In the genomic region with DNA sequence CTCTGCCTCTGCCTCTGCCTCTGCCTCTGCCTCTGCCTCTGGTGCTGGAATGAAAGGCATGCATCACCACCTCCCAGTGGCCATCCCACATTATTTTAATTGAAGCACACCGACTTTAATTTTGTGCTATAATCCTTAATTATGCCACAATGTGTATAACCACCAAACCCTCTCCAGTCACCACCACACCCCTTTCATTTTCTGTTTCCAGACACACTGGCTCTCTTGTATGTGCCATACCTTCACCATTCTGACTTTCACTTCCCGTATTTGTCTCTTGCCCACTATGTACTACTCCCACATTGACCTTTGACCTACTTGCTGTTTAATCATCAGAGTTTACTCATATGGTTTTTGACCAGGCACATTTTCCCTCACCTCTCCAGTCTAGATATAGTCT, we compare ENCODE assay signal across 16 mouse cellular contexts. TPM values are rescaled to one million over a fixed set of nuclear protein-coding genes. Genes with fewer than 3 reads are reported as not detected.
DNase-seq lines count a peak whose midpoint lies in the region; ATAC-seq lines count a peak whose summit lies in the region.
"Had no signal": no experiment of that assay in that cellular context is flagged by ENCODE, and none has a peak within 500 bp of the region (broad histone marks: within the 10 kb centered on the region; RNA-seq: fewer than 3 reads in every experiment).

No protein-coding gene starts in this region.

- H3K4me2 ChIP-seq in embryonic facial prominence, embryonic 15.5 days (replicated peaks): no peak overlapping the region
- H3K4me2 ChIP-seq: forebrain, embryonic 13.5 days; liver, embryonic 15.5 days had no signal

- H3K9me3 ChIP-seq in embryonic facial prominence, embryonic 15.5 days (replicated peaks): no peaks in the 10 kb centered on the region
- no peaks in the 10 kb centered on the region for H3K9me3 ChIP-seq in embryonic facial prominence, embryonic 10.5 days
- H3K9me3 ChIP-seq: forebrain, embryonic 13.5 days; liver, embryonic 15.5 days; midbrain, embryonic 10.5 days had no signal

- peak overlapping the region; percentile 17 for H3K27ac ChIP-seq in embryonic facial prominence, embryonic 15.5 days (replicated peaks)
- no peak overlapping the region for H3K27ac ChIP-seq in embryonic facial prominence, embryonic 10.5 days (replicated peaks)
- H3K27ac ChIP-seq: forebrain, embryonic 13.5 days; kidney, postnatal 0 days; liver, embryonic 15.5 days; midbrain, embryonic 10.5 days had no signal

- H3K9ac ChIP-seq in embryonic facial prominence, embryonic 15.5 days: no peak overlapping the region
- H3K9ac ChIP-seq: forebrain, embryonic 13.5 days; liver, embryonic 15.5 days had no signal

- intact Hi-C loops in left cerebral cortex, postnatal 10 days (cut with DNase I): no loop called here

- H3K27me3 ChIP-seq in embryonic facial prominence, embryonic 15.5 days: no peaks in the 10 kb centered on the region
- H3K27me3 ChIP-seq in embryonic facial prominence, embryonic 10.5 days (replicated peaks; ENCODE audit: low read depth, poor library complexity, severe bottlenecking): no peaks in the 10 kb centered on the region
- H3K27me3 ChIP-seq: forebrain, embryonic 13.5 days; liver, embryonic 15.5 days had no signal

- ATAC-seq in embryonic facial prominence, embryonic 15.5 days (ENCODE audit: insufficient number of reproducible peaks, low FRiP score, low TSS enrichment, low read depth): no peak
- ATAC-seq in hematopoietic stem cell, adult 5-6 weeks (replicated peaks in 1 of 2; ENCODE audit: insufficient read depth in 1 of 2, low FRiP score in 2 of 2, low TSS enrichment in 1 of 2, low read depth in 1 of 2, poor library complexity in 2 of 2, severe bottlenecking in 2 of 2): peak; percentile 73 to 80
- ATAC-seq in monocyte, adult 5-6 weeks (replicated peaks; ENCODE audit: insufficient number of reproducible peaks, low FRiP score, low TSS enrichment, poor library complexity, severe bottlenecking): peak; percentile 99
- ATAC-seq: forebrain, embryonic 13.5 days; hindbrain, embryonic 16.5 days had no signal

- 55% methylated on average over 2 of the region's 2 CpGs for WGBS in embryonic facial prominence, embryonic 15.5 days
- WGBS in embryonic facial prominence, embryonic 10.5 days: 83% methylated on average over 2 of the region's 2 CpGs

- H3K36me3 ChIP-seq in embryonic facial prominence, embryonic 15.5 days: no peaks in the 10 kb centered on the region
- no peaks in the 10 kb centered on the region for H3K36me3 ChIP-seq in embryonic facial prominence, embryonic 10.5 days (replicated peaks)
- H3K36me3 ChIP-seq: liver, embryonic 15.5 days; midbrain, embryonic 10.5 days had no signal

- DNase-seq in embryonic facial prominence, embryonic 10.5 days (ENCODE audit: low spot score): no peak
- DNase-seq in A20 (ENCODE audit: low read depth, low spot score): peak; percentile 83
- no peak for DNase-seq in testis, postnatal 10 days (ENCODE audit: low spot score)
- no peak for DNase-seq in left cerebral cortex, postnatal 10 days (ENCODE audit: extremely low spot score in 1 of 2, low spot score in 2 of 2)
- DNase-seq in layer of hippocampus, postnatal 10 days (ENCODE audit: low spot score in 2 of 2): no peak
- DNase-seq: cerebellum, adult 11 months; retina, postnatal 1 day; thymus, adult 18-20 months had no signal

- peaks cover 12% of the 10 kb centered on the region for H3K4me1 ChIP-seq in embryonic facial prominence, embryonic 15.5 days
- peaks cover 11% of the 10 kb centered on the region for H3K4me1 ChIP-seq in embryonic facial prominence, embryonic 10.5 days

- no peak overlapping the region for H3K4me3 ChIP-seq in embryonic facial prominence, embryonic 15.5 days (replicated peaks)
- H3K4me3 ChIP-seq in embryonic facial prominence, embryonic 10.5 days: no peak overlapping the region
- H3K4me3 ChIP-seq: forebrain, embryonic 13.5 days; liver, embryonic 15.5 days; midbrain, embryonic 10.5 days had no signal

RNA-seq across cellular contexts. Expression of a gene that starts 12.5 kb away (rescaled TPM):
- 38.8 and 43.7 TPM in 2 replicates for polyA plus RNA-seq in embryonic facial prominence, embryonic 15.5 days (2015; fragmentation: Nextera tagmentation; extraction: Ambion mirVana)
- 47.5 and 48.7 TPM in 2 replicates for polyA plus RNA-seq in embryonic facial prominence, embryonic 10.5 days (2016; fragmentation: Nextera tagmentation; extraction: Ambion mirVana)
- total RNA-seq in hematopoietic stem cell, adult 5-6 weeks (2017): 48.0 and 50.8 TPM in 2 replicates
- 41.8 to 78.8 TPM (median 72.4 TPM) in 3 replicates for total RNA-seq in monocyte, adult 5-6 weeks (2017)
- 10 to 100 TPM; 15.0 to 15.4 TPM for total RNA-seq in left cerebral cortex, postnatal 10 days (2021)
- 10 to 100 TPM; 14.4 to 21.9 TPM for total RNA-seq in layer of hippocampus, postnatal 10 days (2021)
